ENCODE assay signal across 8 mouse cellular contexts in the genomic region with DNA sequence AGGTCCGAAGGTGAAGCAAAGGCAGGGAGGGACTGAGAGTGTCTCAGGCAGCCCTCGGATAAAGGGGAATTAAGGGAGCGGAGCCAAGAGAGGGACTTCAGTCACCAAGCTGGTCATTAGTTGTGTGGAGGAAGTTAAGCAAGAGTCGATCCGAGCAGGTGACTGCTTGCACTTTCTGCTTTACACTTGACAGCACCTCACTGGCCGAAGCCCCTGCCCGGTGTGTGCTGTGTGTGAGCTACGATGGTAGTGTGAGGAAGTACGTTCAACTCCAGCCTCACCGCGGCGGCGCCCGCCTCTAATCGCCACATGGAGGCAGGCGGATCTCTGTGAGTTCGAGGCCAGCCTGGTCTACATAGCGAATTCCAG. TPM values are rescaled to one million over a fixed set of nuclear protein-coding genes. Genes with fewer than 3 reads are reported as not detected.
DNase-seq lines count a peak whose midpoint lies in the region; ATAC-seq and TF ChIP-seq lines count a peak whose summit lies in the region.

No protein-coding gene starts in this region.

- H3K4me1 ChIP-seq in heart, embryonic 10.5 days: peaks cover 13% of the 10 kb centered on the region
- H3K4me1 ChIP-seq in embryonic facial prominence, embryonic 13.5 days: peaks cover 21% of the 10 kb centered on the region
- peaks cover 26% of the 10 kb centered on the region for H3K4me1 ChIP-seq in intestine, embryonic 16.5 days (ENCODE audit: control insufficient read depth, insufficient read depth, low read length)
- peaks cover 15% of the 10 kb centered on the region for H3K4me1 ChIP-seq in midbrain, embryonic 14.5 days (ENCODE audit: control insufficient read depth, insufficient read depth, low read length)

- H3K4me2 ChIP-seq in embryonic facial prominence, embryonic 13.5 days: peak overlapping the region; percentile 81
- H3K4me2 ChIP-seq in intestine, embryonic 16.5 days (ENCODE audit: low read depth, low read length): peak overlapping the region; percentile 84
- H3K4me2 ChIP-seq in midbrain, embryonic 14.5 days (ENCODE audit: low read length): peak overlapping the region; percentile 94

- peaks cover 40% of the 10 kb centered on the region for H3K79me3 ChIP-seq in C2C12 (ENCODE audit: low read depth)

- H3K27me3 ChIP-seq in heart, embryonic 10.5 days (ENCODE audit: insufficient read depth, poor library complexity, severe bottlenecking): no peaks in the 10 kb centered on the region
- H3K27me3 ChIP-seq in C2C12 (ENCODE audit: control insufficient read depth, insufficient read depth, insufficient read length): no peaks in the 10 kb centered on the region
- H3K27me3 ChIP-seq in embryonic facial prominence, embryonic 13.5 days: no peaks in the 10 kb centered on the region
- H3K27me3 ChIP-seq in intestine, embryonic 16.5 days (replicated peaks; ENCODE audit: control insufficient read depth, insufficient read depth, low read length): no peaks in the 10 kb centered on the region
- no peaks in the 10 kb centered on the region for H3K27me3 ChIP-seq in midbrain, embryonic 14.5 days (ENCODE audit: control insufficient read depth, insufficient read depth, low read length)

- H3K9ac ChIP-seq in embryonic facial prominence, embryonic 13.5 days: peak overlapping the region; percentile 86
- peak overlapping the region; percentile 87 for H3K9ac ChIP-seq in intestine, embryonic 16.5 days (ENCODE audit: low read depth, low read length)
- peak overlapping the region; percentile 66 for H3K9ac ChIP-seq in midbrain, embryonic 14.5 days (replicated peaks; ENCODE audit: low read length)

- no peak for TF ChIP-seq CTCF in C2C12 (IDR thresholded peaks at IDR 0.05; ENCODE audit: control insufficient read depth, insufficient read depth, insufficient read length)

- no peaks in the 10 kb centered on the region for H3K9me3 ChIP-seq in heart, embryonic 10.5 days
- no peaks in the 10 kb centered on the region for H3K9me3 ChIP-seq in embryonic facial prominence, embryonic 13.5 days
- H3K9me3 ChIP-seq in intestine, embryonic 16.5 days (ENCODE audit: control insufficient read depth, low read length): peaks cover 4% of the 10 kb centered on the region; the same call in 1 of the 2 replicates
- no peaks in the 10 kb centered on the region for H3K9me3 ChIP-seq in midbrain, embryonic 14.5 days (ENCODE audit: control insufficient read depth, low read length)

- peak overlapping the region; percentile 96 for H3K27ac ChIP-seq in heart, embryonic 10.5 days
- H3K27ac ChIP-seq in embryonic facial prominence, embryonic 13.5 days: peak overlapping the region; percentile 99
- peak overlapping the region; percentile 100 for H3K27ac ChIP-seq in intestine, embryonic 16.5 days (ENCODE audit: low read length)
- peak overlapping the region; percentile 93 for H3K27ac ChIP-seq in midbrain, embryonic 14.5 days (replicated peaks; ENCODE audit: low read depth, low read length)

- H3ac ChIP-seq in C2C12 (ENCODE audit: control insufficient read depth, insufficient read length, low read depth): peak overlapping the region; percentile 80

- no peak for DNase-seq in heart, embryonic 10.5 days (ENCODE audit: low spot score)
- DNase-seq in heart, adult 8-10 months (ENCODE audit: low spot score): no peak
- no peak for DNase-seq in midbrain, embryonic 14.5 days
- no peak for DNase-seq in adrenal gland, adult 2 months

- ATAC-seq in embryonic facial prominence, embryonic 13.5 days (ENCODE audit: insufficient number of reproducible peaks, insufficient read depth, low FRiP score, low TSS enrichment, low read depth): no peak
- no peak for ATAC-seq in intestine, embryonic 16.5 days
- no peak; the same call in 1 of the 2 replicates for ATAC-seq in midbrain, embryonic 14.5 days (ENCODE audit: low FRiP score, low TSS enrichment)
- ATAC-seq in frontal cortex, adult (ENCODE audit: low TSS enrichment): no peak

- H3K79me2 ChIP-seq in C2C12 (ENCODE audit: control insufficient read depth, insufficient read depth): peaks cover 43% of the 10 kb centered on the region

- peak overlapping the region; percentile 72 for H3K4me3 ChIP-seq in heart, embryonic 10.5 days
- peak overlapping the region; percentile 73 for H3K4me3 ChIP-seq in C2C12 (ENCODE audit: insufficient read depth, poor library complexity, severe bottlenecking)
- peak overlapping the region; percentile 70 for H3K4me3 ChIP-seq in embryonic facial prominence, embryonic 13.5 days
- H3K4me3 ChIP-seq in intestine, embryonic 16.5 days (ENCODE audit: low read length): peak overlapping the region; percentile 70
- H3K4me3 ChIP-seq in midbrain, embryonic 14.5 days (replicated peaks; ENCODE audit: low read depth, low read length): peak overlapping the region; percentile 66

- WGBS in heart, embryonic 10.5 days: under 1% methylated on average over 18 of the region's 18 CpGs
- WGBS in embryonic facial prominence, embryonic 13.5 days: under 1% methylated on average over 18 of the region's 18 CpGs
- 1% methylated on average over 18 of the region's 18 CpGs for WGBS in intestine, embryonic 16.5 days
- WGBS in midbrain, embryonic 14.5 days: 1% methylated on average over 18 of the region's 18 CpGs

- no peaks in the 10 kb centered on the region for H3K36me3 ChIP-seq in heart, embryonic 10.5 days
- H3K36me3 ChIP-seq in C2C12 (ENCODE audit: control insufficient read depth, insufficient read depth): peaks cover 9% of the 10 kb centered on the region
- peaks cover 2% of the 10 kb centered on the region; the same call in 1 of the 2 replicates for H3K36me3 ChIP-seq in embryonic facial prominence, embryonic 13.5 days
- H3K36me3 ChIP-seq in intestine, embryonic 16.5 days (ENCODE audit: control insufficient read depth, insufficient read depth, low read length): no peaks in the 10 kb centered on the region
- no peaks in the 10 kb centered on the region for H3K36me3 ChIP-seq in midbrain, embryonic 14.5 days (ENCODE audit: control insufficient read depth, insufficient read depth, low read length)

TF ChIP-seq in C2C12, 6 proteins besides CTCF, POLR2A, EP300 and RAD21:
- TF ChIP-seq CEBPB (IDR thresholded peaks at IDR 0.05; ENCODE audit: low read depth) (peak; percentile 63), MYOG (IDR thresholded peaks at IDR 0.05; ENCODE audit: control insufficient read depth, extremely low read depth, insufficient read length) (no peak)
TF ChIP-seq in C2C12: peak in this region for 1.

RNA-seq across cellular contexts. Expression of a gene that starts 0.4 kb away (rescaled TPM):
- 24.3 and 26.6 TPM in 2 replicates for polyA plus RNA-seq in heart, embryonic 10.5 days (2016; fragmentation: Nextera tagmentation; extraction: Ambion mirVana)
- 10 to 100 TPM; 46.6 to 54.0 (median 52.1) TPM for total RNA-seq in heart, adult 8-10 months (2022)
- 31.0 TPM for polyA plus RNA-seq in C2C12 (2012; fragmentation: generic; extraction: Trizol)
- 44.9 and 46.2 TPM in 2 replicates for polyA plus RNA-seq in embryonic facial prominence, embryonic 13.5 days (2015; fragmentation: Nextera tagmentation; extraction: Ambion mirVana)
- polyA plus RNA-seq in intestine, embryonic 16.5 days (2015; fragmentation: Nextera tagmentation; extraction: Ambion mirVana): 21.9 and 22.5 TPM in 2 replicates
- 13.0 and 13.2 TPM in 2 replicates for polyA plus RNA-seq in midbrain, embryonic 14.5 days (2014; fragmentation: Nextera tagmentation; extraction: Ambion mirVana)
- 10 to 100 TPM; 58.5 to 74.4 TPM for total RNA-seq in adrenal gland, adult 2 months (2021)
- polyA plus RNA-seq in adrenal gland, adult 2 months (2012; rRNA removed): 44.0 and 64.5 TPM in 2 replicates

RNA-seq across cellular contexts. Expression of a gene that starts 0.8 kb away (rescaled TPM):
- 0.42 TPM in 1 of 2 replicates, not detected in the other for polyA plus RNA-seq in heart, embryonic 10.5 days (2016; fragmentation: Nextera tagmentation; extraction: Ambion mirVana)
- 1 to 10 TPM in 1 of 4 experiments, not detected in 3; 1.4 TPM for total RNA-seq in heart, adult 8-10 months (2022)
- not detected for polyA plus RNA-seq in C2C12 (2012; fragmentation: generic; extraction: Trizol)
- not detected in 2 replicates for polyA plus RNA-seq in embryonic facial prominence, embryonic 13.5 days (2015; fragmentation: Nextera tagmentation; extraction: Ambion mirVana)
- polyA plus RNA-seq in intestine, embryonic 16.5 days (2015; fragmentation: Nextera tagmentation; extraction: Ambion mirVana): not detected in 2 replicates
- not detected in 2 replicates for polyA plus RNA-seq in midbrain, embryonic 14.5 days (2014; fragmentation: Nextera tagmentation; extraction: Ambion mirVana)
- 1 to 10 TPM; 1.5 to 3.4 TPM for total RNA-seq in adrenal gland, adult 2 months (2021)
- polyA plus RNA-seq in adrenal gland, adult 2 months (2012; rRNA removed): 0.10 TPM in 1 of 2 replicates, not detected in the other

RNA-seq across cellular contexts. Expression of a gene that starts 46.5 kb away (rescaled TPM):
- 64.8 and 67.3 TPM in 2 replicates for polyA plus RNA-seq in heart, embryonic 10.5 days (2016; fragmentation: Nextera tagmentation; extraction: Ambion mirVana)
- total RNA-seq in heart, adult 8-10 months (2022): 10 to 100 TPM; 21.1 to 79.9 (median 33.0) TPM
- 933 TPM for polyA plus RNA-seq in C2C12 (2012; fragmentation: generic; extraction: Trizol)
- polyA plus RNA-seq in embryonic facial prominence, embryonic 13.5 days (2015; fragmentation: Nextera tagmentation; extraction: Ambion mirVana): 52.6 and 56.3 TPM in 2 replicates
- 55.5 and 77.3 TPM in 2 replicates for polyA plus RNA-seq in intestine, embryonic 16.5 days (2015; fragmentation: Nextera tagmentation; extraction: Ambion mirVana)
- polyA plus RNA-seq in midbrain, embryonic 14.5 days (2014; fragmentation: Nextera tagmentation; extraction: Ambion mirVana): 69.8 and 72.3 TPM in 2 replicates
- total RNA-seq in adrenal gland, adult 2 months (2021): 10 to 100 TPM; 19.5 to 24.2 TPM
- polyA plus RNA-seq in adrenal gland, adult 2 months (2012; rRNA removed): 415 and 492 TPM in 2 replicates
